Mouse (Mus musculus): ENCODE measurements around the gene Sgsm1. TPM values are rescaled to one million over a fixed set of nuclear protein-coding genes. Genes with fewer than 3 reads are reported as not detected.

Gene Sgsm1
- polyA plus RNA-seq, 1 experiment = not detected

DNA sequence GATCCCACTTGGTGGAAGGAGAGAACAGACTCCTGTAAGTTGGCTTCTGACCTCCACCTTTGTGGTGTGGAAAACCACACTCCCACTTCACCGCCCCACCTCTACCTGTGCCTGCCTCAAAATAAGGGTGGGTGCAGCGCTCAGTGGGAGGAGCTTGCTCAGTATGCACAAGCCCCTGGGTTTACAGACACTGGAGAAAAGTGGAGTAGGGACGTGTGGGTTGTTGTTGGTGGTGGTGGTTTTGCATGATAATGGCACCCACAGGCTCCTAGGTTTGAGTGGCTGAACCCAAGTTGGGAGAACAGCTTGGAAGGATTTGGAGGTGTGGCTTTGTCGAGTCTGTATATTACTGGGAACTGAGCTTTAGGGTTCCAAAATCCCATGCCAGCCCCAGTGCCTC, 22.3 kb upstream of the Sgsm1 start:
- Histone ChIP-seq H3K4me3 (replicated peaks; ENCODE audit: control insufficient read depth, low read depth, low read length) (no peak overlapping the region), H3K4me1 (ENCODE audit: control insufficient read depth, insufficient read depth, low read length) (no peaks in the 10 kb centered on the region), H3K27ac (ENCODE audit: control insufficient read depth, insufficient read depth, low read depth, low read length, poor library complexity) (no peak overlapping the region)
- TF ChIP-seq CTCF (IDR thresholded peaks at IDR 0.05; ENCODE audit: control insufficient read depth, insufficient read depth, low read length) (no peak), POLR2A (IDR thresholded peaks at IDR 0.05; ENCODE audit: borderline replicate concordance, control insufficient read depth, low read depth, low read length) (no peak)
- 70% methylated on average over 4 of the region's 4 CpGs for WGBS

DNA sequence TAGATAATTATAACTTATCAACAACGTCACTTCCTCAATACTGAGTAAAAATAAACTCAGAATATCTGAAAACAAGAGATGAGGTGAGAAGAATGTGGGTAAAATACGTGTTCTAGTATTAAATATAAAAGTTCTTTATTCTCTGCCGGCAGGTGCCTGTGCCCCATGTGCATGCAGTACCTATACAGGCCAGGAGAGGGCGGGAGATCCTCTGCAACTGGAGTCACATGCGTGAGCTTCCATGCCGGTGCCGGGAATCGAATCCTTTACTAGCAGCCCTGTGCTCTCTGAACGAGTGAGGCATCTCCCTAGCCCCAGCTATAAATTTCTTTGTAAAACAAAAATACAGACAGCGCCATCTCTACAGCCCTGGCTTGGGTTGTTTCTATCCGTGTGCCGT, 21.7 kb upstream of the Sgsm1 start:
- TF ChIP-seq POLR2A (IDR thresholded peaks at IDR 0.05; ENCODE audit: borderline replicate concordance, control insufficient read depth, low read depth, low read length) (no peak), CTCF (IDR thresholded peaks at IDR 0.05; ENCODE audit: control insufficient read depth, insufficient read depth, low read length) (peak; percentile 52)
- WGBS = 42% methylated on average over 12 of the region's 12 CpGs

DNA sequence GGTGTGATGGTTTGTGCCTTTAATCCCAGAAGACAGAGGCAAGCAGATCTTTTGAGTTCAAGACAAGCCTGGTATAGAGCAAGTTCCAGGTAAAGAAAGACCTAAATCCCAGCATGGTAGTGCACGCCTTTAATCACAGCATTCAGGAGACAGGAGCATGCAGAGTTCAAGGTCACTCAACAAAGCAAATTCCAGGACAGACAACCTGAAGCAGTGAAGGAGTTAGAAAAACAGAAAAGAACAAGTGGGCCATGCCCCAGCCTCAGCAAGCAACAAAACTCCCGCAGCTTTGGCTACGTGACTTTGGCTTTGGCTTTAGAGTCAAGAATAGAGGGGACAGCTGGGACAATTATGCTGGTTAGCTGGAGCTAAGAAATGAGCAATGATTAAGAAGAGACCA, 19.6 kb upstream of the Sgsm1 start:
- Histone ChIP-seq H3K4me1 (ENCODE audit: control insufficient read depth, insufficient read depth, low read length) (no peaks in the 10 kb centered on the region), H3K4me3 (replicated peaks; ENCODE audit: control insufficient read depth, low read depth, low read length) (no peak overlapping the region), H3K27ac (ENCODE audit: control insufficient read depth, insufficient read depth, low read depth, low read length, poor library complexity) (no peak overlapping the region)
- no peak for TF ChIP-seq CTCF (IDR thresholded peaks at IDR 0.05; ENCODE audit: control insufficient read depth, insufficient read depth, low read length)
- TF ChIP-seq POLR2A (IDR thresholded peaks at IDR 0.05; ENCODE audit: borderline replicate concordance, control insufficient read depth, low read depth, low read length) = no peak
- 77% methylated on average over 3 of the region's 3 CpGs for WGBS

More for the DNA sequence above, 21.7 kb upstream of the Sgsm1 start:
- no peak overlapping the region for H3K4me3 ChIP-seq (replicated peaks; ENCODE audit: control insufficient read depth, low read depth, low read length)
- H3K27ac ChIP-seq (ENCODE audit: control insufficient read depth, insufficient read depth, low read depth, low read length, poor library complexity) = no peak overlapping the region
- no peaks in the 10 kb centered on the region for H3K4me1 ChIP-seq (ENCODE audit: control insufficient read depth, insufficient read depth, low read length)

DNA sequence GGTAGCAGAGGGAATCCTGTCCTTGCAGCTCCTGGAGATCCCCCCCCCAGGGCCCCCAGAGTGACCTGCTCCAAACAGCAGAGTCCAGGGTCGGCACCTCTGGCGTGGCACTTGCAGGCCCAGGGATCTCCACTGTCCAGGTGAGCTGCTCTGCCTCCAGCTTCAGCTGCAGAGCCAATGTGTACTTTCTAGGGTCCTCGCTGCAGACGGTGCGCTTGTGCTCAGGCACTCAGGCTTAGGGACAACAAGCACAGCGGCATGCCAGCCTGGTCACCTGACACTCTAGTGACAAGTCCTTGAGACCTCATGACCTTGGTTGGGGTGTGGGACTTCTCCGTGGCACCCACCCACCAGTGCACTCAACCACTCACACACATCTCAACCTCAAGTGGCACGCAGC, 18.9 kb upstream of the Sgsm1 start:
- no peak overlapping the region for H3K4me3 ChIP-seq (replicated peaks; ENCODE audit: control insufficient read depth, low read depth, low read length)
- TF ChIP-seq POLR2A (IDR thresholded peaks at IDR 0.05; ENCODE audit: borderline replicate concordance, control insufficient read depth, low read depth, low read length) (no peak), CTCF (IDR thresholded peaks at IDR 0.05; ENCODE audit: control insufficient read depth, insufficient read depth, low read length) (no peak)
- no peaks in the 10 kb centered on the region for H3K4me1 ChIP-seq (ENCODE audit: control insufficient read depth, insufficient read depth, low read length)
- no peak overlapping the region for H3K27ac ChIP-seq (ENCODE audit: control insufficient read depth, insufficient read depth, low read depth, low read length, poor library complexity)
- WGBS = 89% methylated on average over 8 of the region's 8 CpGs

DNA sequence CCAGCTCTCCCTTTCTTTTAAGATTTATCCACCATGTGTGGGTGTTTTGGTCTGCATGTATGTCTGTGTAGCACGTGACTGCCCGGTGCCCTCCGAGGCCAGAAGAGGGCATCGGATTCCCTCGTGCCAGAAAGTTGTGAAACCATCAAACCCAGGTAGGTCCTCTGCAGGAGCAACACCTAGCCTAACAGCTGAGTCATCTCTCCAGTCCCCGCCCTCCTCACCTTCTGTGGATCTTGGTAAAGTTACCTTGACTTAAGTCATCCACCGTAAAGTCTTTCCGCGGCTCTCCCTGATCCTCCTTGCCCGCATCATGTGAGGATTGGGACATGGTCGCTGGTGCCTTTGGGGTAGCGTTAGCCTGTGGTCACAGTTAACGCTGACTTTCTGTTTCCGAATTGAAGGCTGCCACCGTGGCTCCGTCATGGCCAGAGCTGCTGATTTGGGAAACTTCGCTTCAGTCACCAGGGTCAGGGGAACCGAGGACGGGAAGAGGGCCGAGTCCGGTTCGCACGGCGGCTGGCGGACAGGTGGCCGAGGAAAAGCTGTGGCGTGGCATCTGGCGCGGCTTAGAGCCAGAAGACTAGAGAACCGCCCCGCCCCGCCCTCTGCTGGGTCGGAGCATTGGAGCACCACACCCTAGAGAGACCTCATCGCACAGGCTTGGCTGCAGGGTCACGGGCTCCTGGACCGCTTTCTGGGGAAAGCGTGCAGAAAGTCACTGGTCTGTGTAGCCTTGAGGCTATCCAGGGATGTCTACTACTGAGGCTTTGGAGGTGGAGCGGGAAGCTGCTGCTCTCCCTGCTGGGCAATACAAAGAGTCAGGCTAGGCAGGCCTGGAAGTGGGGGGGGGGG, 13.4 kb upstream of the Sgsm1 start:
- Histone ChIP-seq H3K27ac (ENCODE audit: control insufficient read depth, insufficient read depth, low read depth, low read length, poor library complexity) (no peak overlapping the region), H3K4me1 (ENCODE audit: control insufficient read depth, insufficient read depth, low read length) (no peaks in the 10 kb centered on the region), H3K4me3 (replicated peaks; ENCODE audit: control insufficient read depth, low read depth, low read length) (no peak overlapping the region)
- TF ChIP-seq CTCF (IDR thresholded peaks at IDR 0.05; ENCODE audit: control insufficient read depth, insufficient read depth, low read length) (no peak), POLR2A (IDR thresholded peaks at IDR 0.05; ENCODE audit: borderline replicate concordance, control insufficient read depth, low read depth, low read length) (no peak)
- WGBS = 5% methylated on average over 38 of the region's 38 CpGs

DNA sequence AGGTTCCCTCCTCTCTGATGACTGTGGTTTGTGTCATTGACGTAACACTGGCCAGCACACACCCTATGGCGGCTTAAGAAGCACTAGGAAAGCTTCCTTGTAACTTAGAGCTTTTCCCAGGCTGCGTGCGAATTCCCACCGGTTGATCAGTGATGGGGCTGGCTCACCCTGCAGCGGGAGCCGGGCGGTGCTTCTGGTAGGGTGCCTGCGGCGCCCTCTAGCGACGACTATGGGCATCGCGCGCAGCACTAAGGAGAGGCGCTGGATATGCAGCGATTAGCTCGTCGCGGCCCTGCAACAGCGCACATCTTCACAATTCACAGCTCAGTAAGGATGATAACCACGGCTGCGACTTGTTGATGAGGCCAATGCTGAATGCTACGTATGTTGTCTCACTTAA, 3.4 kb upstream of the Sgsm1 start:
- WGBS = 3% methylated on average over 24 of the region's 24 CpGs
- TF ChIP-seq POLR2A (IDR thresholded peaks at IDR 0.05; ENCODE audit: borderline replicate concordance, control insufficient read depth, low read depth, low read length) = no peak
- peak; percentile 62 for TF ChIP-seq CTCF (IDR thresholded peaks at IDR 0.05; ENCODE audit: control insufficient read depth, insufficient read depth, low read length)

DNA sequence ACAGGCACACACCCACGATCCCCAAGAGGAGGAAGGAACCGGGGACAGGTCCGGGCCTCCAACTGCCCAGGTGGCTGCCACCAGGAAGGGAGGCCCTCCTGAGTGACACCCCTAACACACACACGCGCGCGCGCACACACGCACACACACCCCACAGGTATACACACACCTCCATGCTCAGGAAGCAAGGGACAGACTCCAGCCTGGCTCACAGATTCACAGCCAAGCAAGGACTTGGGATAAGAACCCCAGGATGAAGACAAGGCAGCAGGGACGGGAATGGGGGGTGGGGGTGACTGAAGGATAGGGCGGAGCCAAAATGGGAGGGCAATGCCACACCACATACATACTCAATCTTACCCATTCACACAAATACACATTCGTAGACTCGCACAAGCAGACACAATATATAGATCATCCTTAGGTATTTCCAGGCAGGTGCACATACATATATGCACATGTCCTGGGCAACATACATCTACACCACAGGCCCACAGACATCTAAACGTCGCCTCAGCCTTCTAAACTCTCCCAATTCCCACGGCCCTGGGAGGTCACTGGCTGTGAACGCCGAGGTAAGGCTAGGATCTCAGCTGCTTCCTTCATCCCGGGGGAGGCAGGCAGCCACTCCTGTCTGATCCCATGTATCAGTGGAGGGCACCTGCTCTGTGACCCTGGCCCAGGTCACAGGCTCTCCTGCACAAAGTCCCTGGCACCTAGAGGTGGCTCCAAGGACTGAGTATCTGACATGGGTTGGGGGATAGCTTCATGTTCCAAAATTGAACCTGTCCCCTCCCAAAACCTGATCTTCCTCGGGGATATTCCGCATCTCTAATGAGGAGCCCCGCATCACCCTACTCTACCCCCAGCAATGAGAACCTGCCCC, 852 bp downstream of the Sgsm1 start:
- 20% methylated on average over 22 of the region's 22 CpGs for WGBS
- H3K4me3 ChIP-seq (replicated peaks; ENCODE audit: control insufficient read depth, low read depth, low read length) = no peak overlapping the region
- H3K27ac ChIP-seq (ENCODE audit: control insufficient read depth, insufficient read depth, low read depth, low read length, poor library complexity) = no peak overlapping the region
- TF ChIP-seq POLR2A (IDR thresholded peaks at IDR 0.05; ENCODE audit: borderline replicate concordance, control insufficient read depth, low read depth, low read length) (no peak), CTCF (IDR thresholded peaks at IDR 0.05; ENCODE audit: control insufficient read depth, insufficient read depth, low read length) (no peak)
- H3K4me1 ChIP-seq (ENCODE audit: control insufficient read depth, insufficient read depth, low read length) = no peaks in the 10 kb centered on the region; the same call in 1 of the 2 replicates

More for the DNA sequence above, 3.4 kb upstream of the Sgsm1 start:
- no peak overlapping the region for H3K27ac ChIP-seq (ENCODE audit: control insufficient read depth, insufficient read depth, low read depth, low read length, poor library complexity)
- no peak overlapping the region for H3K4me3 ChIP-seq (replicated peaks; ENCODE audit: control insufficient read depth, low read depth, low read length)
- H3K4me1 ChIP-seq (ENCODE audit: control insufficient read depth, insufficient read depth, low read length) = no peaks in the 10 kb centered on the region; the same call in 1 of the 2 replicates
